Mouse (Mus musculus): Measurements from ENCODE around the gene Zbtb45.
A peak's percentile ranks its signal among the peaks of the same experiment; 100 is the strongest.

- TF ChIP-seq CTCF (IDR thresholded peaks at IDR 0.05; ENCODE audit: borderline replicate concordance, insufficient read depth, low read length) = peak; percentile 25; the same call in 1 of the 2 replicates
- no peak for TF ChIP-seq POLR2A (IDR thresholded peaks at IDR 0.05; ENCODE audit: low read depth, low read length)
Measured at GRCm38 (mm10) chr7:13046084-13046483, 36.2 kb upstream of the Zbtb45 start.

All from embryonic fibroblast, embryonic 13.5 days (primary cell).